Mouse (Mus musculus): ENCODE results near the gene Rbm17.
"Not testable (repeated sequence)": the region's sequence is repeated elsewhere in the genome, so short reads cannot be mapped to it uniquely, and the experiment has no call there.

Rbm17 gene

DNA sequence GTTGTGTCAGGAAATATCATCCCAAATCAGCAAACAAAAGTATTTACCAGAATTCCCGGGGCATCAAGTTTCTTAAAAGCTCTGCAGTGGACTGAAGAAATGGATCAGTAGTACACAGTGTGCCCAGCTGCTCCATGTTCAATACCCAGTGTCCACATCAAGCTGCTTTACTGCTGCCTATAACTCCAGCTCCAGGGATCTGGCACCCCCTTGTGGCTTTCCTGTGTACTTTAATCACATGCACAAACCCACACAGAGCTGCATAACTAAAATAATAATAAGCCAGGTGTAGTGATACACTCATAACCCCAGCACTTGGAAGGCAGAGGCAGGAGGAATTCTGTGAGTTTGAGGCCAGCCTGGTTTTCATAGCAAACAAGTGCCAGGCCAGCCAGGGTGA, 61.3 kb downstream of the Rbm17 start:
- peak; percentile 59 for DNase-seq

DNA sequence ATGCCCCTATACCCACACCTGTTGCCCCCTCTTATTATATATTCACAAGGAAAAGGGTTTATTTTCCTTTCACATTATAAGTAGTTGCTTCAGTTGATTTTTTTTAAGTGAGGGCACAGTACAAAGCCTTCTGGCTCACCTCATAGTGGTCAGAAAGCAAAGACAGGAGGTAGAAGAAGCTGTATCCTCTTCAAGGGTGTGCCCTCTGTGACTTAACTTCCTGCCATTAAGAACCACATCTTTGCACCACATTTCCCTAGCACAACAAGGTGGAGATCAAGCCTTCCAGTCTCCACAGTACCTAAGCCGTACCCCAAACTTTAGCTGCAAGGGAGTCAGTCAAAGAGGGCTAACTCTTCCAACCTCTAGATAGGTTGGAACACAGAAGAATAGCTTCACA, 61.8 kb downstream of the Rbm17 start:
- DNase-seq: no peak

GRCm38 (mm10) chr2:11541528-11541927, 62.4 kb downstream of the Rbm17 start:
- not testable (repeated sequence) for DNase-seq

- DNase-seq: no peak
These were observed 68.0 kb downstream of the Rbm17 start for GRCm38 (mm10) chr2:11535966-11536365.

Data from embryo, embryonic 11 days (tissue).